Mouse (Mus musculus) frontal cortex, adult 2 months (tissue): Measurements from ENCODE around the gene Smg1. TPM values are rescaled to one million over a fixed set of nuclear protein-coding genes. Genes with fewer than 3 reads are reported as not detected.

ENCODE experiments used
- DNase-seq, 2 experiments: peaks; one replicate each; pipeline ENCODE4 v3.0.0; 2022; ENCODE audit warnings: low spot score in 1 of 2; ENCODE audit errors: extremely low spot score in 1 of 2
- polyA plus RNA-seq: library from polyadenylated mRNA; depleted of rRNA; stranded (reverse); fragments of >200 nt; gene quantifications from 2 replicates; pipeline ENCODE4 v1.2.3, GENCODE M21; 2012; rRNA removed

Smg1 gene
- polyA plus RNA-seq, 1 experiment: 68.9 TPM

- DNase-seq: no peak
Observed at GRCm38 (mm10) chr7:118113541-118114297, 129.8 kb downstream of the Smg1 start.

DNA sequence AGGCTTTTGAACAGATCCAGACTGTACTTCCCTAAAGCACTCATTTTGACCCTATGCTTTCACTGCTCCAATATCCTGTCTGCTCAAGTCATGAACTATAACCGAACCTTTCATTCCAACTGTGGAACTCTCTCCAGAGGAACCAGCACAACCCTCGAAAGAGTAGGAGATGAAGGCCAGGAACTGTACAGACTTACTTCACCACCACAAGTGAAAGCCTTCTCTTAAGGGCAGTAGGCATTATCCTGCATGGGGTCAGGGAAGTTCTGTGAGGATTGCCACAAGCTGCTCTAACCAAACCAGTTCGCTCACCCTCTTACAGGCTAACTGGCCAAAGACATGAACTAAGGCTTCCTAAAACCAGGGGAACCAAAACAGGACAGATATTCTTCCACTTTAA, 132.3 kb downstream of the Smg1 start:
- DNase-seq: no peak

- no peak for DNase-seq
Observed at GRCm38 (mm10) chr7:118107671-118108070, 135.8 kb downstream of the Smg1 start.

DNA sequence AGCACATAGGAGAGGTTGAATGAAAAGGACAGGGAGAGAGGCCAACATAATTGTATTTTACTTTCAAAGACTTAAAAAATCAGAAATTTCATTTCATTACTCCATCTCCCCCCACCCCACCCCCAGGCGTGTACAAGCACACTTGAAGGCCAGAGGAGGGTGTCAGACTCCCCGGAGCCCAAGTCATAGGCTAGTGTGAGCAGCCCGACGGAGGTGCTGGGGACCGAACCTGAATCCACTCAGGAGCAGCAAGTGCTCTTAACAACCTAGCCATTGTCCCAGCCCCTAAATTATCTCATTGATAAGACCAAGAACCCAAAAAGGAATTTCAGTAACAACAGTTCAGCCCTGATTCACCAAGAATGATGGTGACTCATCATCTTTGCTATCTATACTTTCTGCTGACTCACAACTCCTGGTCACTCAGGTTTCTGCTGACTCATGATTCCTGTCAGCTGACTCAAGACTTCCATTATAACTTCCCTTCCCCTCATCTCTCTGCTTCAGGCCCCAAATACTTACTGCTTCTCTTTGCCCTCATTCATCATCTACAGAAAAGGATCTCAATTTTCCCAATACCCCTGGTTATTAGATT, 138.9 kb downstream of the Smg1 start:
- peak in 1 of 2 experiments; percentile 45 for DNase-seq

DNA sequence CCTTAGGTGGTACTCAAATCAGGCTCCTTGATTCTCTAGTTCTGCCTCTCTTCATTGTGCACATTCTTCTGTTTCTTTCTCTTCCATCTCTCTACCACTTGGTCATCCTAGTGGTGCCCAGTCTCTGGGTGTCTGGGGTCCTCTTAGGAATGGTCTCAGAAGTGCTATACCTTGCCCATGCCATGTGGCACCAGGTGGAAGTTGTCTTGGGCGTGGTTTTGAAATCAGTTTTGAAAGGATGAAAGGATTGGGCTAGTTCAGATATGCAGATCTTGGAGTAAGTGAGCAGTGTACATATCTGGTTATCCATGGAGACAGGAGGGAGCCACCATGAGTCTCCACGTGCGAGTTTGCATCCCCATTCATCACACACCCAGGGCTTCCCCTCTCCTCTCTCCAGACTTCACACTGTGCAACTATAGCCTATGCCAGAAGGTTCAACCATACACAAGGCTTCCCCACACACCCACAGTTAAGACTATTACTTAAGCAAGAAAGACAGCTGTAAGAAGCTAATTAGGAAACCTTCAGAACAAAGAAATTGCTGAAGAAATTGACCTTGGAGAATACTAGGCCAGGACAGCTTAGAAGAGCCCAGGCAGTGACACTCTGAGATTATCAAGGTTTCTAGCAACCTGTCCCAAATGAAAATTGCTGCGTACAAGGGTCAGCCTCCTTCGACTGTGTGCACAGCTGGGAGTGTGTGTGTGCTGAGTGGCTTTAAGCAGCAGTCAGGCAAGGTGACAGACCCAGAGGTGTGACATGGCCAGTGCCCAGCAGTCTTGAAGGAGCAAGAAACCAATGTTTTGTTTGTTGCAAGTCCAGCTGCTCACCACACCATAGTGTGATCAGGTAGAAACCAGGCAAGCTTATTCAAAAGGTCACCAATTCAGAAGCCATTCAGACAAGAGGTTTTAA, 139.7 kb downstream of the Smg1 start:
- no peak for DNase-seq

GRCm38 (mm10) chr7:118102678-118103461, 140.6 kb downstream of the Smg1 start:
- no peak for DNase-seq

DNA sequence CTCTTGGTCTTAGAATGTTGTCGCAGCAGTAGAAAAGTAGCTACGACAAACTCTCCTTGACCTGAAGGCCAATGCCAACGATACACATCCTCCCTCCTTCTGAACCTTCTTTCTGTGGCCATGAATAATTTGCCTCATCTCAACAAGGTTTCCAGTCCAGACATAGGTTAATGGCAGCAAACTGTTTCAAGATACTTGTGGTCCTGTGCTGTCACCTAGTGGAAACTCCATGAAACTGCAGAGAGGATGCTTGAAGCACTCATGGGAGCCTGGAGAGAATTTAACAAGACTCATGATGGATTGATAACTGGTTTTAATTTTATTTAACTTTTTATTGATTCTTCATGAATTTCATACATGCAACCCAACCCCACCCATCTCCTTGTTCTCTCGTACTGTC, 141.2 kb downstream of the Smg1 start:
- DNase-seq: peak in 1 of 2 experiments; percentile 72

- no peak for DNase-seq
Observed at GRCm38 (mm10) chr7:118097615-118098014, 145.9 kb downstream of the Smg1 start.

Other genes starting within 250 kb of the Smg1 start
- 826 and 1,363 TPM in 2 replicates for gene Rps15a, start 127.5 kb downstream of the Smg1 start, polyA plus RNA-seq
- 251 and 293 TPM in 2 replicates for gene Arl6ip1, start 114.0 kb downstream of the Smg1 start, polyA plus RNA-seq
- gene Syt17, start 204.6 kb upstream of the Smg1 start, polyA plus RNA-seq: 54.8 and 81.7 TPM in 2 replicates
- 2.5 and 3.1 TPM in 2 replicates for gene Itpripl2, start 248.3 kb upstream of the Smg1 start, polyA plus RNA-seq